Mouse (Mus musculus) spleen, adult 2 months (tissue): ENCODE measurements around the gene Tars2.

Experiments used
- CTCF ChIP-seq: fragments of 200-500 bp; IDR thresholded peaks from 2 replicates; pipeline ENCODE4 v1.5.1; 2011; ENCODE audit warnings: mild to moderate bottlenecking, inconsistent platforms; ENCODE audit not compliant: insufficient read depth, insufficient read length, insufficient replicate concordance; ENCODE audit errors: extremely low read depth
- POLR2A ChIP-seq: fragments of 200-500 bp; IDR thresholded peaks from 2 replicates; pipeline ENCODE4 v1.6.1; 2011; ENCODE audit warnings: low read depth, low read length, inconsistent platforms

DNA sequence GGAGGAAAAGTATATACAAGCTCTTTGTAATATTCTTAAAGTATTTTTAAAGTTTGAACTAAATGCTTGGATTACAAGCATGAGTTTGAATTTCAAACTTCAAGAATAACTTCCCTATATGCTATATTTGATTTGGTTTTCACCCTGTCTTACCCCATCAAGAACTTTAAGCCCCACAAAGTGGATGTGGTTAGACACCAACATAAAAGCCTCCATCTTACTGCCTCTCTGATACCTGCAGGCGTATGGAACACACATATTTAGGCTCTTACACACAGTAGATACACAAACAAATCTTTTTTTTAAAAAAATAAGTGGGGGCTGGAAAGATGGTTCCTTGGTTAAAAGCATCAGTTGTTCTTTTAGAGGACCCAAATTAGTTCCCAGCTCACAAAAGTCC is 34.3 kb upstream of the Tars2 start:
- TF ChIP-seq POLR2A (no peak), CTCF (no peak)
